Mouse (Mus musculus) CD8-positive naive resting alpha-beta T cell, adult 57 days (primary cell): ENCODE measurements around the gene Ssc5d. TPM values are rescaled to one million over a fixed set of nuclear protein-coding genes. Genes with fewer than 3 reads are reported as not detected.

Experiments used
- total RNA-seq: library from RNA; stranded (reverse); gene quantifications from one replicate; pipeline ENCODE4 v1.2.4, GENCODE M21; 2023

Gene Ssc5d
- total RNA-seq: 0.64 TPM

DNA sequence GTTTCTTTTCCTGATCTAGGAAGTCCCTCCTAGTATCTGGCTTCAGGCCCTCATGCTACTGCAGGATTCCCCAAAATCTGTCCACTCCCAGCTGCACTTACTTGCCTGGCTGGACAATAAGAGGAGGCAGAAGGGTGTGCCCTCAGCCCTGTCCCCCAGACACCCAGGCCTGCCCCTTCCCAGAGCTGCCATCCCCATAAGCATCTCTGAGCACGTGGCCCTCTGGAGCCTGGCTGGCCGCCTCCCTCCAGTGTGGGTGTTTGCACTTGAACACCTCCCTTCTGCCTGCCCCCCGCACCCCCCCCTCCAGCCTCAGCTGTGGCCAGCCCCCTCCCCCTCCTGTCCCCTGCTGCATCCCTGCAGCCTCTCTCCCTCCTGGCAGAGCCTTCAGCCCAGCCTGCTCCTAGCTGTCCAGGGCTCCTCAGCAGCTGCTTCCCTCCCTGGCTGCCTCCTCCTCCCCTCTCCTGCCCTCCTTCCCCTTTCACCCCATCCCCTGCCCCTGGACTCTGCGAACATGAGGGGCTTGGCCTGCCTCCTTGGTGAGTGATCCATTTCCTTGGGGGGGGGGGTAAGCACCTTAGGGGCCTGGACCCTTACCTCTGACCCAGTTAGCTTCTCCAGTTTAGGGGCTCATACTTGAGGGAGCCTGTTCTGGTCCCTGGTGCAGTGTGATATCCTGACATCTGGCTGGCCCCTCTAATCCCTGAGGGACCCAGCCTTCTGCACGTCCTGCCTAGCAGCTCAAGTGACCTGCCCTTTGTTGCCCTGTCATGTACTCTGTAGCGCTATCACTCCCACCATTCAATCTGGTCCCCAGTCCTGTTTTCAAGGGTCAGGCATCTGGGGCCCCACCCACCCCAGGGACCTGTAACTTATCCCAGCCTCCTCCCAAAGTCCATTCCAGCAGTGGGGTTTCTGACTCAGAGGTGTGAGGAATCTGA lies at the start of gene Ssc5d:
Ssc5d (plus strand) TSS at position 345 of the 941 bp plus-strand sequence.

DNA sequence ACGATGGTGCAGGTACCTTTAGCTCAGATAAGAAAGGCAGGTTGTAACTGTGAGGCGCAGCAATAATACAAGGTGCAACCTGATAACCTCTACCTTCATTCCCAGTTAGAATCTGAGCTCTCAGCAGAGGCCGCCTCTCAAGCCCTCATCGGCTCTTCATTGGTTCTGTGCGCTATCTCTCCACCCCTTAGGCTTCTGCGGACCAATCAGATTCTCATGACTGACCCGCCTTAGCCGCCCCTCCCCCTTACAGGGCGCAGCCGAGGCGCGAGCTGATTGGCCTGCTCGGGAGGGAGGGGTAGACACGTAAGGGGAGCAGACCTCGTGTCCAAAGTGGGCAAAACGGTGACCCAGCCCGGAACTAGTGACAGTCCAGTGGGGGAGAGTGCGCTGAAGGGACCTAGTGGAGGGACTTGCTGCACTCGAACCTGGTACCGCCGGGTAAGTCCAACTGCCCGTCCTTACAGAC lies 48.8 kb upstream of the Ssc5d start, which contains the start of gene Isoc2a:
Isoc2a (plus strand) TSS at position 401 of the 469 bp plus-strand sequence.

DNA sequence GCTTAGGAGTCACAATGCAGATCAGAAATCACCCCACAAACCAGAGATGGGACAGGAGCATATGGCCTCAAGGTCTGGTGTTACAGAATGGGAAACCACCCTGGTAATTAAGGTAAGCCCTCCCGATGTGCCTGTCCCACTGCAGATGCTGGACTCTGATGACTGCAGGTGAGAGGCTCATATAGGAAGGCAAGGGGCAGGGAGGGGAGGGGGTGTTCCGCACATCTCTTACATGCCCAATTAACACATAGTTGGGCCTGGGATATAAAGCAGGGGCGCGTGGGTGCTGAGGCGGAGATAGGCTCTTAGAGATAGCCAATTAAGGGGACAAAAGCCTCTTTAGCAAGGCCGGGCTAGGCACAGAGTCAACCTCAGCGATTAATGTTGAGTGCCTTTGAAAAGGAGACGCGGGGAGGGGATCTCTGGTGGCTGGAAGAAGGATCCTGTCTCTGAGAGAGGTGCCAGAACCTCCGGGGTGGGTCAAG lies 19.1 kb upstream of the Ssc5d start, which contains the start of gene Gm36210:
Gm36210 (minus strand) TSS at position 51 of the 485 bp plus-strand sequence.

DNA sequence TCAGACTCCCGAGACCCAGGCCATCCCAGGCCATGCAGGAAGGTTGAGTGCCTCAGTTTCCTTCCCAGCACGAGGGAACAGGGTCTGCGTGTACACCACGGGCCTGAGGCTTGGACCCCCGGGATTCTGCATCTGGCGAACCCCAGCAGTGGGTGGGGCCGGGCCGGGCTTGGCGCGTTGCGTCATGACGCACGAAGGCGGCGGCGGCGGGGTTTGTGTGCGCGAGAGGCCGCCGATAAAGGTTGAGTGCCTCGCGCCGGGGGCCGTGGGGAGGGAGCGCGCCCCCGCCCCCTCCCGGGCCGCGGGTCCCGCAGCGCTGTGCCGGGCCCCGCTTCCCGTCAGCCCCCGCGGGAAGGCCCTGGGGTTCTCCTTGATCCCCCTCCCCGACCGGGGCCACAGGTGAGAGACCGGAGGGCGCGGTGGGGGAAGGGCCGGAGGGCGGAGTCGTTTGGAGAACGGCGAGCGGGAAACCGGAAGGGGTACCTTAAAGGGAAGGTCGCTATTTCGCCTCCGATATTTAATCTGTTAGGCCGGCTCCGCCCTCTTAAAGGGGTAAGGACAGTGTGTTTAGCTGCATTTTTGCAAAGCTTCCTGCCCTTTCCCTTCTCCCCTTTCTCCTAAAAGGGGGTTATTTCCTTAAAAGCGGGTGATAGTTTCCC lies 10.4 kb upstream of the Ssc5d start, which contains the start of gene Zfp628:
Zfp628 (plus strand) TSS at position 211 of the 659 bp plus-strand sequence.

DNA sequence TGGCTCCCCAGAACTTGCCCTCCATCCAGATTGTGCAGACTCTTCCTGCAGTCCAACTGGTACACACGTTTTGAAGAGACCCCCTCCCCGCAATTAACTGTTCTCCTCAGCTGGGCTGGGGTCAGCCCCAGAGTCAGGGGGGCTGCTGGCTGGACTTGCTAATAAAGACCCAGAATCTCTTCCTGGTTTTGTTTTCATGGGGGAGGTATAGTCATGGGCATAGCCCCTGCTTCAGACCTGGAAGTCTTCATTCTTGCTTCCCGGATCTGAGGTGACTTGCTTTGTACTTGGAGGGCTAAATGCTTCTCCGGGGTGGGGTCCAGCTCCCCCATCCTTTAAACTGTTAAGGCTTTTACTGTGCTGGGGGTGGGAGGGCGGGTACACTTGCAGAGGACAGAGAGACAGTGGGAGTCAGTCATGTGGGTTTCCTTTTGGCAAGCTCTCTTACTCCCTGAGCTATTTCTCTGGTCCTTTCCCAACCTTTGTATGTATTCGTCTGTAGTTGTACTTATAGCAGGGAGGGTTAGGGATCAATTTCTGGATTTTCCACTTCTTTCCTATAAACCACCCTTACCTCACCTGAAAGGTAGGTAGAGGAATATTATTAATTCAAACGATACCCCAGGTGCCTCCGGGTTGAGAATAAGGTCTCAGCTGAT lies 3.6 kb upstream of the Ssc5d start, which contains the start of gene Nat14:
Nat14 (plus strand) TSS at position 205 of the 659 bp plus-strand sequence.

DNA sequence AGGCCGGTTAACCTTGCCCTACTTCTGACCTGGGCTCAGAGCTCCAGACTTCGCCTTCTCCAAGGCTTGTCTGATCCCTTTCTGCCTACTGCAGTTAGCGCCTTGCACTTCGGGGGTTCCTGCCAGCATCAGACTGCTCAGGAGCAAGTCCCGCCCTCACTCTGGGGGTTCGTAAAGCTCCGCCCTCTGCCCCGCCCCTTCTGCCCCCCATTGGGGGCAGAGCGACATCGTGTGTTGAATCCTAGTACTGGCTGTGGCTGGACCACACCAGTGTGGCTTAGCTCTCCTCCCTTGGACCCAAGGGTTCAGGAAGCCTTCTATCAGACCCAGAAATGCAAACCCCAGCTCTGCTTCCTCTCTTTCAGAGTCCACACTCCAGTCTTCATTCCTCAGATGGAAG lies 38.7 kb downstream of the Ssc5d start, which contains the start of gene Sbk2:
Sbk2 (minus strand) TSS at position 135 of the 400 bp plus-strand sequence.

DNA sequence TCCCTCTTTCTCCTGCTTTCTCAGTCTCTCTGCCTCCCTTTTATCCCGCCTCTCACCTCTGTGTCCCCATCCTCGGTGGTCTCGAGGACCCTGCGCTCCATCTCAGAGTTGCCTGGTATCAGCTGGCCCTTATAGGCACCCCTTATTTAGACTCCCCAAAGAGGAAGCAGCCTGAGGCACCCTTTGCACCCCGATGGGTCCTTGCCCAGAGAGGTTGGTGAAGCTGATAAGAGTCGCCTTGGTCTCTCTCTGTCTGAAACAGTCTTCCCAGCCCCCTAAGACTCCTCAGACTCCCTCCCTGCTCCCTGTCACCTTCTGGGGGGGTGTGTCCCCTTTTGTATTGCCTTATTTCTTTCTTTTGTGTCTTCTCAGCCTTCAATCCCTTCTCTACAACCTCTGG lies 45.5 kb downstream of the Ssc5d start, which contains the start of gene Sbk3:
Sbk3 (minus strand) TSS at position 101 of the 400 bp plus-strand sequence.

Other genes with a start within 250 kb of the Ssc5d start
- gene Hspbp1, start 240.7 kb upstream of the Ssc5d start, total RNA-seq: 65.9 TPM
- not detected for gene Brsk1, start 235.2 kb upstream of the Ssc5d start, total RNA-seq
- 0.40 TPM for gene Tmem150b, start 200.5 kb upstream of the Ssc5d start, total RNA-seq
- 62.8 TPM for gene Kmt5c, start 185.7 kb upstream of the Ssc5d start, total RNA-seq
- 4.5 TPM for gene Cox6b2, start 172.7 kb upstream of the Ssc5d start, total RNA-seq
- gene Fam71e2, start 154.5 kb upstream of the Ssc5d start, total RNA-seq: not detected
- gene Il11, start 142.9 kb upstream of the Ssc5d start, total RNA-seq: not detected
- gene Tmem190, start 142.8 kb upstream of the Ssc5d start, total RNA-seq: not detected
- gene Tmem238, start 136.1 kb upstream of the Ssc5d start, total RNA-seq: 1.4 TPM
- 2,425 TPM for gene Rpl28, start 132.9 kb upstream of the Ssc5d start, total RNA-seq
- 155 TPM for gene Ube2s, start 113.2 kb upstream of the Ssc5d start, total RNA-seq
- 0.12 TPM for gene Shisa7, start 81.1 kb upstream of the Ssc5d start, total RNA-seq
- 3.4 TPM for gene Isoc2b, start 55.5 kb upstream of the Ssc5d start, total RNA-seq
- 10.2 TPM for gene Isoc2a, start 48.6 kb upstream of the Ssc5d start, total RNA-seq
- not detected for gene Gm36210, start 19.3 kb upstream of the Ssc5d start, total RNA-seq
- 36.5 TPM for gene Zfp628, start 10.6 kb upstream of the Ssc5d start, total RNA-seq
- gene Nat14, start 3.8 kb upstream of the Ssc5d start, total RNA-seq: 16.7 TPM
- gene Sbk2, start 38.6 kb downstream of the Ssc5d start, total RNA-seq: not detected
- not detected for gene Sbk3, start 45.4 kb downstream of the Ssc5d start, total RNA-seq
- 29.8 TPM for gene Zfp579, start 70.4 kb downstream of the Ssc5d start, total RNA-seq
- gene Zfp524, start 88.6 kb downstream of the Ssc5d start, total RNA-seq: 9.5 TPM
- gene Fiz1, start 88.9 kb downstream of the Ssc5d start, total RNA-seq: 51.1 TPM
- gene Gm44973, start 89.7 kb downstream of the Ssc5d start, total RNA-seq: not detected
- 53.7 TPM for gene Zfp865, start 94.6 kb downstream of the Ssc5d start, total RNA-seq
- not detected for gene Ccdc106, start 94.8 kb downstream of the Ssc5d start, total RNA-seq
- gene 4632433K11Rik, start 108.3 kb downstream of the Ssc5d start, total RNA-seq: not detected
- 8.6 TPM for gene Zfp784, start 112.7 kb downstream of the Ssc5d start, total RNA-seq
- gene Zfp580, start 125.8 kb downstream of the Ssc5d start, total RNA-seq: 7.7 TPM
- gene U2af2, start 136.4 kb downstream of the Ssc5d start, total RNA-seq: 400 TPM
- 106 TPM for gene Epn1, start 154.4 kb downstream of the Ssc5d start, total RNA-seq
- gene Rfpl4, start 191.2 kb downstream of the Ssc5d start, total RNA-seq: not detected
- not detected for gene Rasl2-9, start 200.2 kb downstream of the Ssc5d start, total RNA-seq
- 0.03 TPM for gene Vmn1r55, start 223.9 kb downstream of the Ssc5d start, total RNA-seq